Mouse (Mus musculus) neural tube, embryonic 10.5 days (tissue): ENCODE data around the gene Jund.
A peak's percentile ranks its signal among the peaks of the same experiment; 100 is the strongest.

ENCODE experiments used
- DNase-seq: peaks from one replicate; pipeline ENCODE4 v3.0.0-alpha.2; 2017; ENCODE audit warnings: low spot score; ENCODE audit errors: extremely low spot score

Jund gene

DNA sequence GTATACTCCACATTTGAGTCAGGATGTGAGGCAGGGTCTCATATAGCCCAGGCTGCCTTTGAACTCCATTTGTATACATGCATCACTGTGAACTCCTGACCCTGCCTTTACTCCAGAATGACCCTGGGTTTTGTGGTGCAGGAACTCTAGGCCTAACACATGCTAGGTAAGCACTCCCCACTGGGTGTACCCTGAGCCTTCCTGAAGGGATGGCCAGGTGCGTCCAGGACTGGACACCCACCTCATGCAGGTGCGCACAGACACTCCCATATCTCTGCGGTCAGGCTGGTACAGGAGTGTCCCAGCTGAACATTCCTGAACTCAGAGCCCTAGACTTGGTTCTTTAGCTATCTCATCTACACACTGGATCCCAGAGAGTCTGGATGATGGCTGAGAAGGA is 24.6 kb upstream of the Jund start:
- DNase-seq = no peak

DNA sequence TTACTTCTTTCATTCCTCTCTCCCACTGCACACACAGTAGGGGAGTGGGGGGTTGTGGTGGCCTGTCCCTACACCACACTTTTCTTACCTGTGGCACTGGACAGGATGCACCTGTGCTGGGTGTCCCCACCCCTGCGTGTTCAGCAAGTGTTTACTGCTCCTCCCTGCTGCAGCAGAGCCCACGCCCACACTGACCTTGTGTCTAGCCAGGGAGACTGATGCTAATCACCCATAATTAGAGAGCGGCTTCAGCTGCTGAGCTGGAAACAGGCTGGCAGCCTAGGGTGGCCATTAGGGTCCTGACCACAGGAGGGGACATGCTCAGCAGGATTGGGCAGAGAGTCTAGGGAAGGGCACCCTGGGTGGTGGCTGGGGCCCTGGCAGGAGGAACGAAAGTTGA is 24.0 kb upstream of the Jund start:
- no peak for DNase-seq

DNA sequence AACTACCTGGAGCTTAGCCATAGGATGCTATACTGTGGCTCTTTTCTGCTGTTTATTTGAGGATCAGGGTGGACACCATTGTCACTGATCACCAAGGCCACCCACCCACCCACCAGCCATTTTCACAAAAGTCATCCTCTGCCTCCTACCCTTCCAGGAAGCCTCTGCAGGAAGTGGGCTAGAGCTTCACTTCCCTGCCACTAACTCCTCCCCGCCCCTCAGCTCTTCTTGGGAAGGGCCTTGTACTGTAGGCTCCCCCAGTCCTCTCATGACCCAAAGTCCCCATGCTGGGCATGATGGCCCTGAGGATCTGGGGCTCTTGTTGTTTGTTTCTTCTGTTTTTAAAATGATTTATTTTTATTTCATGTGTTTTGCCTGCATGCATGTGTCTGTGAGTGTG is 23.4 kb upstream of the Jund start:
- DNase-seq = no peak

DNA sequence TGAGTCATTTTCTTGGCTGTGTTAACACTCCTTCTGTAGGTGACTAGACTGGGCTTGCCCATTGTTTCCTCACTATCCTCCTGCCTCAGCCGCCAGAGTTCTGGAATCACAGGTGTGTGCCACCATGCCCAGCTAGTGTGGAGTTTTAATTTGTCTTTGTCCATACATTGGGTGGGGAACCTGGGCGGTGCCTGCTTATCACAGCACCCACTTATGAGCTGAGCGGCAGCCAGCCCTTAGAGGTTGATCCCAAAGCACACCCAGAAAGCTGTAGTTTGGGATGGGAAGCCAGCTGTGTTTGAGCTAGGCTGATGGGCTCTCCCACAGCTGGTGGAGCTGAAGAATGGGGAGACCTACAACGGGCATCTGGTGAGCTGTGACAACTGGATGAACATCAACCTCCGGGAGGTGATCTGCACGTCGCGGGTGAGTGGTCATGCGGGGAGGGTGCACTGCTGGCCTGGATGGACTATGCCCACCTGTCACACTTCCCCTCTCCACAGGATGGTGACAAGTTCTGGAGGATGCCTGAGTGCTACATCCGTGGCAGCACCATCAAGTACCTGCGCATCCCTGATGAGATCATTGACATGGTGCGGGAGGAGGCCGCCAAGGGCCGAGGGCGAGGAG is 21.2 kb upstream of the Jund start:
- no peak for DNase-seq

DNA sequence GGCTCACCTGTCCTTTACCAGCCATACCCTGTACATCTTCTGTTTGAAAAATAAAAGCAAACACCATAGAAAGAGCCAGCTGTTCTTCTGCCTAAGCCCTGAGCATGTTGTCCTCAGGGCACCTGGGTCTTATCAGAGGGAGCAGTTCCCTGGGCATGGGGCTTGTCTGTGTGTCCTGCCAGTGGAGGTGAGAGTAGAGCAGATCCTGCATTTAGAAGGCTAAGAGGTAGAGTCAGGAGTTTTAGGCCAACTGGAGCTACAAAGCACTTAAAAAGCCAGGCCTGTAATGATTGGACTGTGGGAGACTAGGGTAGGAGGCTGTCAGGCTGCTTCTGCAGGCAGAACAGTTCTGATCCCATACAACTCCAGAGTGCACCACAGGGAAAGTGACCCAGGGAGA is 20.1 kb upstream of the Jund start:
- DNase-seq = no peak

DNA sequence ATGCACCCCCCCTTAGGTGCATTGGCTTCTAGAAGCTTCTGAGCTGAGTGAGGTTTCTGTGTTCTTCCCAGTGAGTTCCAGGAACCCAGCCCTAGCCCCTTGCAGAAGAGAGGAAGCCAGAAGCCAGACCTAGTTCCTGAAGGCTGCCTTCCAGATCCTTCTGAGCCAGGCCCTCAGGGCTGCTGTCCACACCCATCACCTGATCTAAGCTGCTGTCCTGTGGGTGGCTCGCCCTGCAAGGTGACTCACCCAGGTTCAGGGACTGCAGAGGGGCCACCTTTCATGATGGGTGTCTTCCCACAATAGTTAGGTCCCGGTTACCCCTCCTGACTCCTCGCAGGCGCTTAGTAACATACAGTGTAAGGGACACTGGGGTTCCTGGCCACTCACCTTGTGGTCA is 19.3 kb upstream of the Jund start:
- DNase-seq = no peak

DNA sequence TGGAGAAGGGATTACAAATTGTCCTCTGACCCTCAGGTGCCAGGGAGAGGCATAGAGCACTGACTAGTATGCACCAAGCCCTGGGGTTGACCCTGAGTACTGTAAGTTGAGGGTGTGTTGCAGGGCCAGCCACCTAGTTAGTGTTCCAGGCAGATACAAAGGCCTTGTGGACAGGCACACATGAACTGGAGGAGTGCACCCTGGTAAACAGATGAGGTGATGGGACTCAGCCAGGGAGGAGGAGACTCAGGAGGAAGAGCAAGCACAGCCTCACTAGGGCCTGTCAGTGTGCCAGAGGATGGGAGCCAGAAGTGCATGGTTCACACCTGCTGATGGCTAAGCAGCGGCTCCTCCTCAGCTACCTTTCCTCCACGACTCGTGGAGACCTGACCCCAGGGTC is 18.7 kb upstream of the Jund start:
- no peak for DNase-seq

DNA sequence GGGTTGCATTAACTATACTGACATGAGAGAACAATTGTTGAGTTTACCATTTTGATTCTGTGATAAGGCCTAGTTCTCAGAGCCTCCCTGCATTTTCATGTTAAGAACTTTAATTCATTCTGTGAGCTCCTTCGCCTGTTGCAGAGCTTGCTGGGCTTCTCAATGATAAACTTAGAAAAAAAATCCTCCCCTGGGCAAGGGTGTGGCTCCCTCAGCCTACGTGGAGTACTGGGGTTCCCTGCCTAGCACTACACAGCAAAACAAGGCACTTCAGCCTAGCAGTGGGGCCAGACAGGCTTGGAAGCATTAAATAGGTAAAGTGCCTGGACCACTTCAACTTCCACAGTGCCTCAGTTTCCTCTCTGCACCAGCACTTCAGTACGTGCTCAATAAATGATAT is 17.3 kb upstream of the Jund start:
- DNase-seq = no peak

DNA sequence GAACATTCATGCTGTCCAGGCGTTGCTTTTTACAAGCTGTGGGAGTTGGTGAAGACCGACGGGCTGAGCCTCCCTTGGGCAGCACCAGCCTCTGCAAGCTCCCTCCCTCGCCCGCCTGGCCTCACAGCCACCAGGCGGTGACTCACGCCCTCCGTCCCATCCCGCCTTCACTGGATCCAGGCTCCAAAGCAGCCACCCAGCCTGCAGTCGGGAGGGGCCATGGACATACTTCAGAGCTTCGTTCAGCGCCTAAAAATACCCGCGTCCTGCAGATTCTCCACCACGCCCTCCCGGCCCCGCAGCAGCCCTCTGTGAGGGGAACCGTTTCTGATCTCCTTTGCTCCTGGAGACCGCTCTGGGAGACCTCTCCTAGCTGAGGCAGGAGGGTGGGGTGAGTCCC is 16.6 kb upstream of the Jund start:
- DNase-seq = peak; percentile 33

DNA sequence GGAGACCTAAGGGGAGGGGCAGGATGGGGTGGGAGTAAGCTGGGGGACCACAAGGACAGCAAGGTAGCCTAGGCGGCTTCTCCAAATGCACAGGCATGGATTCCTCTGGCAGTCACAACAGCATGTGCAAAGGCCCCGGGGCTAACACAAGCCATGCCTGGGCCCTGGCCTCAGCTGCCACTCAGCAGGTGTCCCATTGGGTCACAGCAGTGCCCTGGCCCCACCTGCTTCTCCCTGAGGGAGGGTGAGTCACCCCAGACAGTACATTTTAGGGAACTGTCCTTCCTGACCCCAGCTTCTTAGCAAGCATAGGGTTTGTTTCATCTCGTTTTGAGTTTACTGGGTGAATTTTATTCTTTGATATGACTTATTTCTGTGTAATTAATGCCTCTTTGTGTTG is 16.1 kb upstream of the Jund start:
- no peak for DNase-seq

DNA sequence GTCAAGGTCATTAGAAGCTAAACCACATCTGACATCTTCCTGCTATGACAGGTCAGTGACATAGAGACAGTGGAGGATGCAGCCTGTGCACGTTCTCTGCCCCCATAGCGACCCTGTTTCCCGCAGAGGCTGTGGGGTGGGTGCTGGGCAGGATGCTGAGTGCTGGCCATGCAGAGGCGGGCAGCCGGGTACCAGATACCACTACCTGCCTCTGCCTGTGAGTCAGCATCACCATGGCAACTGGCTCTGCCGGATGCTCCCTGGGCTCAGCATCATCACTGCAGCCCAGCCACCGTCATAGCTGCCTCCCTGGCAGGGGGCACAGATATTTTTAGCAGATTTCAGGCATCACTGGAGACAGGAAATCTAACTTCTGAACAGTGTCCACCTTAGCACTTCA is 14.5 kb upstream of the Jund start:
- no peak for DNase-seq

DNA sequence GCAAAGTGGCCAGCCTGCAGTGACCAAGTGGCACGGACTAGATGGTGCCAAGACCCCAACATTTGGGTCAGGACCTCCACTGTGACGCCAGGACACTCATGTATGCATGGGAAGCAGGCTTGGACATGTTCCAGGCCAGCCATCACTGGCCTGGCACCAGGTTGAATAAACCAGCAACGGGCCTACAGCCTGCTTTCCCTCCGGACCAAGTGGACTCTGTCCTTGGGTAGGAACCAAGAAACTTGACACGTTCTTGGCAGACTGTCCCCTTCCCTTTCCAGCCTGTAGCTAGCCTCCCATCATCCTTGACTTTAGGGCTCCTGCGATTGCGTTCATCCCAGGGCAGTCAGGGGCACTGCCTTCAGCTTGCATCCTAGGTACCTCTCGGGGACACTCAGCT is 11.2 kb upstream of the Jund start:
- DNase-seq = no peak

DNA sequence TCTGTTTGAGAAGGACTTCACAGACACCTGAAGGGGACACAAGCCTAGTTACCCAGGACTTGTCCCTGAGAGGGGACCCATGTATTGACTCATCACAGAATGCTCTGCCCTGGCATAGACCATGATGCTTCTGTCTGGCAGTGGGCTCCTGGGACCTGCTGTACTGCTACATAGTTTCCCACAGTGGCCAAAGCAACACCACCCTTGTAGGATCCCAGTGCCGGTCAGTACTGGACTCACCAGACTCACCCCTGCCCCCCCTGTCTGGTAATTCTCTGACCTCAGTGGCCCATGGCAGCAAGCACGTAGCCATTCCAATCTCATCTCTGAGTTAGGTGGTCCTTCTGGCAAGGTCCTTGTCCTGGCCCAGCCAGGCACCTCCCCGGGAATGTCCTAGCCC is 10.6 kb upstream of the Jund start:
- no peak for DNase-seq

DNA sequence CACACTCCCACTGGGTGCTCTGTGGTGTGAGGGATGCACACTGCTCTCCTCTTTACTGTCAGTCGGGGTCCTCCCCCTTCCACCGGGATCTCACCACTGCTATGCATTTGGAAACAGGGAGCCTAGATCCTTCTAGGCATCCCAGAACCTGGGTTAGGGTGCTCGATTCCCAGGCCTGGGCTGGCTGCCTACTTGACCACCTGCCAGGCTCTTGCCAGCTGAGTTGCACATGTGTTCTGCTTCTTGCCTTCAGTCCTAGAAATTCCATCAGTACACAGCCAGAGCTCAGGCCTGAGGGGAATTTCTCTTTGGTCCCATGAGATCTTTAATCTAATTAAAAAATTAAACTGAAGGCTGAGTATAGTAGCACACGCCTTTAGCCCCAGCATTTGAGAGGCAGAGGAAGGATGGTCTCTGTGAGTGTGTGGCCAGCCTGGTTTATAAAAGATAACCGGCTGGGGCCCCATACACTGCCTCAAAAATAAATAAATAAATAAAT is 8.8 kb upstream of the Jund start:
- no peak for DNase-seq

DNA sequence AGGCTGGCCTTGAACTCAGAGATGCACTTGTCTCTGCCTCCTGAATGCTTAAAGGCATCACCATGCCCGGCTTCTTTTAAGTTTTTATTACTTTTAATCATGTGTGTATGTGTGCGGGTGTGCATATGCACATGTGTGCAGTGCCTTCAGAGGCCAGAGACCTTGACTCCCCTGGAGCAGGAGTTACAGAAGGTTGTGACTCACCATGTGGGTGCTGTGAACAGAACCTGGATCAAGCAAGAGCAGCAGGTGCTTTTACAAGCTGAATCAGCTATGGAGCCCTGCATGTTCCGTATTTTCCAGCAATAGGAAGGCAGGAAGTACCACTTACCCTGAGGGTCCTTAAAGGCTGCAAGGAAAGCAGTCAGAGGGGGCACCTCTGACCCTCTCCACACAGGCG is 7.5 kb upstream of the Jund start:
- DNase-seq = no peak

DNA sequence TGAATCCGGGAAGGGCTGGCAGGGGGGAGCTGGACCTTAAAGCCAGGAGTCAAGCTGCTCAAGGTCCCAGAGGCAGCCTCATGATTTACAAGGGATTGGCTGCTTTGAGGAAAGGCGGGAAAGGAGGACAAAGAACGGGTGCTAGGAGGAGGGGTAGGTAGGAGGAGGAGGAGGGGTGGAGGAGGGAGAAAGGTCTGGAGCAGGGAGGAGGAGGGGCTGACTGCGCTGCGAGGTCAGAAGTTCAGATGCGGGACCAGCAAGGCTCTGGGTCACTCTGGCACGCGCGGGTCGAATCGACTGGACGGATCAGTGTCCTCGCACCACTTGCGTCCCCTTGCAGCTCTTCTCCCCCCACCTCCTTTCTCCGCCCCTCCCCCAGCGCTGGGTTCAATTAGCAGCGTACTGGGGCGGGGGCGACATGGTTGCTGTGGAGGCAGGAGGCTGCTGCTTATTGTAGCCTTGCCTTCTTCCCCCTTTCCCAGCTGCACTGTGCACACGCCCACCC is 7.0 kb upstream of the Jund start:
- peak; percentile 92 for DNase-seq

DNA sequence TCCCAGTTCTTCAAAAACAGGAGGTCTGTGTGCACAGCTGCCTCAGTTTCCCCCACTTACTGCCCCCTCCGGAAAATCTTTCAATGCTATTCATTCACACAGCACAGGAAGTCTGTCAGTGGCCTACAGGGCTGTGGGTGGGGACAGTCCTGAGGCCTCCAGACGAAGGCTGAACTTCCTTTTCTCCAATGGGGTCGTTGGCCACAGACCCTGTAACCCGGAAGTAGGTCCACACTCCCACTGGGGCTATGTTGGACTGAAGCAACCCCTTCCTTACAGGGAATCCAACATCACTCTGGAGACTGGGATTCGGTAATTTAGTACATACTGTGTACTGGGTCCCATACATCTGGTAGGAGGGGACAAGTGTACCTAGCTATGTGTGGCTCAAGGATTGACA is 5.1 kb upstream of the Jund start:
- DNase-seq = no peak

DNA sequence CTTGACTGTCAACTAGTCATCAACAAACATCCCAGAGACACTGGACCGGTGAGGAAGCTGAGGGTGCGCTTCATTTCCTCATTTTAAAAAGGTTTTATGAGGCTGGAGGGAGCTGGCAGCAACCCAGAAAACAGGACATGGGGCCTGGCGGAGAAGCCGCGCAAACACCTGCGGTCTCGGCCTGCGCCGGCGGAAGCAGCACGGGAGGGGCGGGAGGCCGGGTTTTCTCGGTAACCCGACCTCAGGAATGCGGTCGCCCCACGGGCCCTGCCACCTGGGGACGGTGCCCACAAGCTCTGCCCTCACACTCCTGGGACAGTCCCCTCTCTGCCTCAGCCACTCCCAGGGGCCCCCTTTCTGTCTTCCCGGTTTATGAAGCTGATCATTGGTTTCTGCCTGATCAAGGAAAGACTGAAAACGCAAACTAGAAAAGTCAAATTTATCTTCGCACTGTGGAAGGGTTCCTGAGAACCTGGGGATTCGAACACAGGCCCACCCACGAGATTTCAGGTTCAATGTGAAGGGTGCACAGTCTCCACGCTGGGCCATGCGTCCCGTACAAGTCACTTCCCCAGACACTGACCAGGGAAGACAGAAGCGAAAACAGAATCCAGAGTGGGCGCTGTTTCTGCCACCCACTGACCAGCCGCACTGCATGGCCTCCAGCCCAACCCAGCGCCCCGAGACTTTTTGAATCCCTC is 3.3 kb upstream of the Jund start:
- DNase-seq = no peak

DNA sequence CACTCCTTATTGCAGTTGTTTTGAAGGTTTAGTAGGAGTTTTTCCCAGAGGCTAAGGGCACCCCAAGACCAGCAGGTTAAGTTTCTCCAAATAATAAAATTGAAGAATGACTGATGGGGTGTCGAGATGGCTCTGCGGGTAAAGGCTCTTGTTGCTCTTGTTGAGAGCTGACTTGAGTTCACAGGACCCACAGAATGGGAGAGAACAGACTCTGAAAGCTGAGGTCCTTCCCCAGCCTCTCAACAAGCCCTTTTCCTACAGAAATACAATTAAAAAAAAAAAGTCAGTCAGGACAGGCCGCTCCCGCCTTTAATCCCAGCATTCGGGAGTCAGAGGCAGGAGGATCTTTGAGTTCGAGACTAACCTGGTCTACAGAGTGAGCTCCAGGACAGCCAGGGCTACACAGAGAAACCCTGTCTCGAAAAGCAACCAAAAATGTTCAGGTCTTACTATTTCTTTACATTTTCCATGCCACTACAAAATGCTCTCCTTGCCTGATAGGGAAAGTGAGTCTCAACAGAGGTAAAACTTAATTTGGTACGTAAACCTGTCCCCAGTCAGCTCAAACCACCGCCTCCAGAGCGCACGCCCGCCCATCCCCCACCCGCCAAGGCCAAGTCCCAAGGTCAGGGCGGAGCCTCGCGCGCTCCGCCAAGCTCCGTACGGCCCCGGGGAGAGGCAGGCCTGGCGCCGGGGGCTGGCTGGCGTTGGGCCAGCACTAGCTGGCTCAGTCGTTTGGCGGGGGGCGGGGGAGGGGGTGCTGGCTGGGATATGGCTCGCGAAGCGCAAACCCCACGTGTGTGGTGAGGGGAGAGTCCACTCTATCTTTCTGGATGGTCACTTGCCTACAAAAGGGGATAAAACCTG is 2.5 kb upstream of the Jund start:
- DNase-seq = peak; percentile 81

DNA sequence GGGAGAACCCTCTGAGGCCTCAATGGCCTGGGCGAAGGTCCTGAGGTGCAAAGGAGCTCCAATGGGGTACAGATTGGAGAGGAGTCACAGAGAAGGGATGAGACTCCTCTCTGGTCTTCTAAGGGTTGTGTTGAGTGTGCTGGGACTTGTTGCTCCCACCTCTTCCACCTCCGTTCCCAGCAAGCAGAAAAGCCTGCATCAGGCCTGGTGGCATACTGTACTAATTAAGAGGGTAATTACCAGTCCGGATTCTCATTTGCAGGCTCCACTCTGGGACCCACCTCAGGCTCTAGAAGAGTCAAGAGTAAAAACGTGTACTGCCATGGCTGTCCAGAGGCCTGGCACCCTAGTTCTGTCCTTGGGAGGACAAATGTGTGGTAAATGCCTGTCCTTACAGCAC is 1.8 kb upstream of the Jund start:
- no peak for DNase-seq

DNA sequence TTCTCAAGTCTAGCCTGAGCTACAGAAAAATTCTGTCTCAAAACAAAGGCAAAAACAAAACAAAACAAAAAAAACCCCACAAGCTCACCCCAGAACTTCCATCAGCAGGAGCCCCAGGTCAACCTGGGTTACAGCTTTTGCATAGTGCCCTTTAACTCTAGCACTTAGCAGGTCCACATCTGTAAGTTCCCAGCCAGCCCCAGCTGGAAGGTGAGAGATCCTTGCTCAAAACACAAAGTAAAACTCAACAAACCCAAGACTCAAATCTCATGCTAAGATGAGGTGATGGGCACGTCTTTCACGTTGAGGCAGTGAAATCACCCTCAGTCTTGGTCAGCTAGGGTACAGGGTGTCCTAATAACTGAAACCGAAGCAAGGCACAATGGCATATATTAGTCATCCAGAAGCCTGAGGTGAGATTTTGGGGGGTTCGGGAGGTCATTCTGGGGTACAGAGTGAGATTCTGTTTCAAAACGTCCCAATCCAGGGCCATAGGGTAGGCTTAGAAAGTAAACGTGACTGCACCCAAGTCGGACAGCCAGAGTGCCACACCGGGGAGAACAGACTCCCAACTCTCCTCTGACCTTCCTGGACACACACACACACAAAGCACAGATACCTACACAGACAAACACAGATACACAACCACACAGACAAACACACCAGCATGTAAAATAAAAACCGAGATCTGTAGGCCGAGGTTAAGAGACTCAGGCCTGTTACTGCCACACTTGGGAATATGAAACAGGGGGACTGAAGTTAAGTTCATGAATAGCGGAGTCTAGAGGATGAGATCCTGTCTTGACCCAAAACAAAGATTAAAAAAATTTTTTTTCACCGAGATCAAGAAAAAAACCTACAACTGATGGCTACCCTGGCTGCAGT is 1.1 kb upstream of the Jund start:
- no peak for DNase-seq
